Mouse (Mus musculus) olfactory bulb, adult 2 months (tissue): ENCODE measurements around the gene Celf2. TPM values are rescaled to one million over a fixed set of nuclear protein-coding genes. Genes with fewer than 3 reads are reported as not detected.

Source experiments
- H3K27ac ChIP-seq: fragments of 200-500 bp; 2 replicates; pipeline ENCODE4 v1.5.1; 2012; ENCODE audit warnings: low read depth, low read length; ENCODE audit not compliant: insufficient read depth
- H3K4me1 ChIP-seq: fragments of 200-500 bp; 2 replicates; pipeline ENCODE4 v1.6.1; 2012; ENCODE audit warnings: low read length; ENCODE audit not compliant: control insufficient read depth, insufficient read depth
- H3K4me3 ChIP-seq: fragments of 200-500 bp; 2 replicates; pipeline ENCODE4 v1.5.1; 2012; ENCODE audit warnings: mild to moderate bottlenecking, low read depth, low read length, moderate library complexity; ENCODE audit not compliant: insufficient read depth
- CTCF ChIP-seq: fragments of 200-500 bp; IDR thresholded peaks from 2 replicates; pipeline ENCODE4 v1.5.1; 2012; ENCODE audit warnings: low read depth, mild to moderate bottlenecking, low read length, moderate library complexity; ENCODE audit not compliant: insufficient read depth
- POLR2A ChIP-seq: fragments of 200-500 bp; IDR thresholded peaks from 2 replicates; pipeline ENCODE4 v1.6.1; 2012; ENCODE audit warnings: mild to moderate bottlenecking, low read depth, low read length, moderate library complexity; ENCODE audit not compliant: insufficient read depth
- WGBS: fragments of 180-500 bp; shearing (Covaris S2); methylation state at CpG from one replicate; pipeline ENCODE4 v1.1.7; 2018; 5-methylcytosine and 5-hydroxymethylcytosine counted together
- polyA plus RNA-seq: library from polyadenylated mRNA; stranded (reverse); fragments of >200 nt; gene quantifications from 2 replicates; pipeline ENCODE4 v1.2.4, GENCODE M21; 2012; ENCODE audit warnings: low replicate concordance; ENCODE audit not compliant: missing spikeins, insufficient read depth, insufficient read length

Gene Celf2
- polyA plus RNA-seq, 1 experiment, result 447 TPM

GRCm38 (mm10) chr2:7358816-7359215 is 150.5 kb downstream of the Celf2 start:
- TF ChIP-seq CTCF, result no peak
- TF ChIP-seq POLR2A, result no peak
- WGBS, result 50% methylated on average over 3 of the region's 3 CpGs

GRCm38 (mm10) chr2:7351234-7351633 is 158.1 kb downstream of the Celf2 start:
- TF ChIP-seq CTCF, result no peak
- no peak for TF ChIP-seq POLR2A
- 0 out of 2 replicates have a peak overlapping the region, but pooled peaks have one; percentile 4 for H3K27ac ChIP-seq
- WGBS, result 48% methylated on average over 5 of the region's 5 CpGs
- H3K4me1 ChIP-seq, result peaks cover 3% of the 10 kb centered on the region; the same call in 1 of the 2 replicates
- no peak overlapping the region for H3K4me3 ChIP-seq

More at GRCm38 (mm10) chr2:7358816-7359215, 150.5 kb downstream of the Celf2 start:
- H3K27ac ChIP-seq, result no peak overlapping the region
- H3K4me1 ChIP-seq, result no peaks in the 10 kb centered on the region
- H3K4me3 ChIP-seq, result no peak overlapping the region

- WGBS, result 59% methylated on average over 4 of the region's 4 CpGs
- H3K4me1 ChIP-seq, result peaks cover 3% of the 10 kb centered on the region; the same call in 1 of the 2 replicates
- H3K27ac ChIP-seq, result peak overlapping the region; percentile 55; the same call in 1 of the 2 replicates
- TF ChIP-seq POLR2A (no peak), CTCF (no peak)
- no peak overlapping the region for H3K4me3 ChIP-seq
These were observed 162.5 kb downstream of the Celf2 start for GRCm38 (mm10) chr2:7346703-7347461.

- 88% methylated on average over 2 of the region's 2 CpGs for WGBS
- H3K4me1 ChIP-seq, result peaks cover 3% of the 10 kb centered on the region; the same call in 1 of the 2 replicates
- no peak overlapping the region for H3K4me3 ChIP-seq
- H3K27ac ChIP-seq, result no peak overlapping the region; the same call in 1 of the 2 replicates
- no peak for TF ChIP-seq POLR2A
- TF ChIP-seq CTCF, result no peak
These were observed 164.4 kb downstream of the Celf2 start for GRCm38 (mm10) chr2:7344951-7345350.

- no peak for TF ChIP-seq POLR2A
- no peak for TF ChIP-seq CTCF
- 25% methylated on average over 8 of the region's 8 CpGs for WGBS
- H3K4me1 ChIP-seq, result peaks cover 3% of the 10 kb centered on the region; the same call in 1 of the 2 replicates
- peak overlapping the region; percentile 78 for H3K27ac ChIP-seq
- no peak overlapping the region for H3K4me3 ChIP-seq
These were observed 166.4 kb downstream of the Celf2 start for GRCm38 (mm10) chr2:7342911-7343478.

- no peak for TF ChIP-seq CTCF
- no peak for TF ChIP-seq POLR2A
- H3K4me1 ChIP-seq, result no peaks in the 10 kb centered on the region
- no peak overlapping the region for H3K27ac ChIP-seq
- no peak overlapping the region for H3K4me3 ChIP-seq
- WGBS, result 65% methylated on average over 2 of the region's 2 CpGs
These were observed 174.5 kb downstream of the Celf2 start for GRCm38 (mm10) chr2:7334846-7335245.

- Histone ChIP-seq H3K27ac (peak overlapping the region; percentile 71), H3K4me3 (no peak overlapping the region), H3K4me1 (peaks cover 2% of the 10 kb centered on the region; the same call in 1 of the 2 replicates)
- 43% methylated on average over 8 of the region's 8 CpGs for WGBS
- TF ChIP-seq POLR2A, result no peak
- no peak for TF ChIP-seq CTCF
These were observed 181.1 kb downstream of the Celf2 start for GRCm38 (mm10) chr2:7328018-7328899.

- H3K27ac ChIP-seq, result no peak overlapping the region
These were observed 189.6 kb downstream of the Celf2 start for GRCm38 (mm10) chr2:7319760-7320159.

More at GRCm38 (mm10) chr2:7319760-7320159, 189.6 kb downstream of the Celf2 start:
- peaks cover 2% of the 10 kb centered on the region; the same call in 1 of the 2 replicates for H3K4me1 ChIP-seq
- TF ChIP-seq POLR2A (no peak), CTCF (no peak)
- no peak overlapping the region for H3K4me3 ChIP-seq
- 52% methylated on average over 3 of the region's 3 CpGs for WGBS
